Mouse (Mus musculus) spleen, postnatal 10 days (tissue): Measurements from ENCODE around the gene Vamp1.

Experiments used
- DNase-seq, 2 experiments: peaks; one replicate each; pipeline ENCODE4 v3.0.0; 2021 to 2022; ENCODE audit warnings: low spot score in 2 of 2

The Vamp1 gene

GRCm38 (mm10) chr6:125213129-125213528 is 2.2 kb upstream of the Vamp1 start:
- DNase-seq = no peak

DNA sequence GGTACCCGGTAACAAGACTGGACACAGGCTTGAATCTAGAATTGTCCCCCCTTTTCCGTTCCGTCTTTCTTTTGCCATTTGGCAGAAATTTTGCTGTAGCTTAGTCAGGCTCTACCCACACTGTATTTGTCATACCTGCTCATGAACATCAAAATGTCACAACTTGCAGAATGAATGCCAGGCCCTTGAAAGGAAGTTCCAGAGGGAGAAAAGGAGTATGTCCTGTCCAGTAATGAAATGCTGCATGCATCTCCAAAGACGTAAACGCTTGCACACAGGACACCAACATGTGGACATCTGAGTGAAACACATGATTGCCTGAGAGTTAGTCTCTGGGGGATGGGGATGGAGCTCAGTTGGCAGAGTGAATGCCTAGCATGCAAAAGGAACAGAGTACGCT is 1.6 kb upstream of the Vamp1 start:
- no peak for DNase-seq

GRCm38 (mm10) chr6:125216898-125217297 is 1.5 kb downstream of the Vamp1 start:
- no peak for DNase-seq

DNA sequence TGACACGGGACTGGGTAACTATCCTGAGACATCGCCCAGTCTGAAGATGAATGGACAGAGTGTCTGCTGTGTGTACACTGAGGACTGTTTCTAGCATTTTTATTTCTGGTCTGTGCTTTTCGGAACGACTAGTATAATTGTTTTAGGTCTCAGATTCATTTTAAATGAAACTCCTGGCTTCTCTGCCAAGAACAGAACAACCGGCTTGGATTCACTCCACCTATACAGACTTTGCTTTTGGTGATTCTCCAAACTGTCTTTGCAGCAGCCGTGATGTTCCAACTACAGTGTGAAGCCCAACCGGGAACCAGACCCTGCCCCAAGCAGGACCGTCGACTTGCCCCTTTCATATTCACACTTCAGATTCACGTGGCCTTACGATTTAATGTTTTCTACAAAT is 2.5 kb downstream of the Vamp1 start:
- peak in 1 of 2 experiments; percentile 2 for DNase-seq

GRCm38 (mm10) chr6:125218963-125219362 is 3.6 kb downstream of the Vamp1 start:
- DNase-seq = peak; percentile 58 to 78

GRCm38 (mm10) chr6:125221115-125221745 is 5.9 kb downstream of the Vamp1 start:
- DNase-seq = no peak

- DNase-seq = peak in 1 of 2 experiments; percentile 76
Observed at GRCm38 (mm10) chr6:125222146-125222545, 6.8 kb downstream of the Vamp1 start.

- DNase-seq = no peak
Observed at GRCm38 (mm10) chr6:125222577-125222976, 7.2 kb downstream of the Vamp1 start.

- peak in 1 of 2 experiments; percentile 52 for DNase-seq
Observed at GRCm38 (mm10) chr6:125225518-125226115, 10.3 kb downstream of the Vamp1 start.

DNA sequence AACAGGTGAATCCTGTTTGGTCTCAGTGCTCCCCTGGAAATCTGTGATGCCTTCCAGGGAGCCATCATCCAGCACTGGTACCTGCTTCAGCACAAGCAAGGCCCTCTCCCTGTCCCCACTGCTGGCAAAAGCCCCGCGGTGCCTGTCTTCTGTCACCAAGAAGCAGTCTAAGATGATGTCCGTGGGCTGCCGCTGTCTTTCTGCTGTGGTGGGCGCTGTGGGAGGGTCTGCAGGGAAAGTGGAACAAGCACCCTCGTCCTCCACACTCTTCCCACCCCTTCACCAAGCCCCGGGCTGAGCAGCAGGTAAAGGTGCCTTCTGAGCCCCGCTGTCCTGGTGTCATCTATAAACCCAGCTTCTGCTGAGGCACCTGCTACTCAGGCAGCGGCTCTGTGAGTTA is 15.2 kb downstream of the Vamp1 start:
- no peak for DNase-seq

DNA sequence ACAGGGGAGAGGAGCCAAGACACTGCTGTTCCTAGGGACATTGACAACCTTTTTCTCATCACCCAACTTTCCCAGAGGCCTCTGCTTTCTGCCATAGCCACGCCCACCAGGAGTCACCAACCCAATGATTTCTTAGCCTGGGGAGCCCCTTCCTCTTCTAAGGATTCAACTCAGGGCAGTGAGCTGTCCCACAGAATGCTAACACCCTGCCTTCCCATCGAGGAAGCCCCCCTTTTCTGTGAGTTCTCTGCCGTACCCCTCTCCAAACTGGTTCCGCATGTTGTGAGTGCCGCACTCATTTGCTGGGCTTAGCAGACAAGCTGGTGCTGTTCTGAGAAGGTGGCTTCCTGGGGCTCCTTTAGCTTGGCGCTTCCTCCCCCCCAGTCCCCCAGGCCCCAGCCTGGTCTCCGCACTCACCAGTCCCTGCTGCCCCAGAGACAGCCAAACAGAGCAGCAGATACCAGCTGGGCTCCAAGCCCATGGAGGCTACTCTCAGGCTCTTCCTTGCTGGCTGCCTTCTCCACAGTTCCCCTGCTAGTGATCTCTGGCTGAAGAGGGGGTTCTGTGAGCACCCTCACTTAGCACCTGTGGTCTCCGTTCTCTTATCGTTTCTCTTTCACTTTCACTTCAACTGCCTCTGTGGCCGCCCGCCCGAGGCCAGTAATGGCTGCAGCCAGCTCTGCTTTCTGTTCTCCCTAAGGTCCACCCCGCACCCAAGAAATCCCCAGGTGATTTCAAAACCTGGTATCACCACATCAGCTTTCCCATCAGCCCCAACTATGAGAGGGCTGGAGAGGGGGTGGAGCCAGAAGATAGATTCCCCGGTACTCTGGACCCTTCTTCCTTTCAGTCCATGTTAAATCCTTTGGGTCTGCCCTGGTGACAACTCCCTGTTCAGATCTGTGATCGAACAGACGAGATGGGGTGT is 16.0 kb downstream of the Vamp1 start, which contains the start of gene Tapbpl:
Gene Tapbpl (minus strand): TSS at position 744 of the 928 bp plus-strand sequence.
- peak; percentile 65 to 72 for DNase-seq

DNA sequence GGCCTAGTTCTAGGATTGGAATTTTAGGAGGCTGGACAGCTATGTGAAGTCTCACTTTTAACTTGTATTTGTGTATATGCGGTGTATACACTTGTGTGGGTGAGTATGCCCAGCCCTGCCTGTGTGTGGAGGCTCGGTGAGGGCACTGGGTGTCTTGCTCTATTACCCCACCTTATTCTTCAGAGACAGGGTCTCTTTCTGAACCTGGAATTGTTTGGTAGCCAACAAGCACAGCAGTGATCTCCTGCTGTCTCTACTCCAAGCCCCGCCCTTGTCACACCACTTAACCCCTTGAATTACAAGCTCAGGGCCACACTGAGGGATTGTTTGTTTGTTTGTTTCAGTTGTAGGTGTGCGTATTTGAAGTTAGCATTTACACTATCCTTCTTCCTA is 16.7 kb downstream of the Vamp1 start:
- DNase-seq = peak in 1 of 2 experiments; percentile 29

GRCm38 (mm10) chr6:125232516-125232915 is 17.2 kb downstream of the Vamp1 start:
- DNase-seq = no peak

DNA sequence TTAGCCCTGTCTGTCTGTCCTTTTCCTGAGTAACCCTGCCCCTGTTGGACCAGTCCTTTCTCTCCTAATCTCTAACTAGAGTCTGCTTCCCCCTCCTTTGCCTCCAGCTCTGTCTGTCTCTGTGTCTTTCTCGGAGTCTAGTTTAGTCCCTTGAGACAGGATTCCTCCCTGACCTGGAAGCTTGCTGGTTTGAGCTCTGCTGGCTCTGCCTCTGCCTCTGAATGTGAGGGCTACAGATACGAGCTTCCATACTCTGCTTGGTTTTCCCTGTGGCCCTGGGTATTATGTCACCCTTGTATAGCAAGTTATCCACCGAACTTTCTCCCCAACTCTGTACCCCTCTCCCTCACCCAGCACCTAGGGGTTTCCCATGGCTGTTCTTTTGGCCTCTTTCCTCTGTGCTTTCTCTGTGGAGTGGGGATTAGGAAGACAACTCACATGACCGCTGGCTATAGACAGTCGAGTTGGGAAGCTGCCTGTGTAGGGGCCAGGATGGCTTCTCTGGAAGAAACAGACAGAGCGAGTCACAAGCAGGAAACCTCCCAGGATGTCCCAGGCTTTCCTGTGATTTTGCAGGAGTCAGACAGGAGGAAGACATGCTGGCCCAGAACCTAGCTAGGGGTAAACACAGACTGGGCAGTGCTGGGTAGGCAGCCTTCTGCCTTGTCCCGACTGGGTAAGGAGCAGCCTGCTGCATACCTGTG is 18.6 kb downstream of the Vamp1 start:
- no peak for DNase-seq

- DNase-seq = no peak
Observed at GRCm38 (mm10) chr6:125234520-125234828, 19.1 kb downstream of the Vamp1 start.

GRCm38 (mm10) chr6:125236341-125236740 is 21.0 kb downstream of the Vamp1 start:
- DNase-seq = no peak

GRCm38 (mm10) chr6:125236782-125237181 is 21.4 kb downstream of the Vamp1 start, which contains the start of gene Cd27:
Gene Cd27 (minus strand): TSS chr6:125237010.
- DNase-seq = peak in 1 of 2 experiments; percentile 30

DNA sequence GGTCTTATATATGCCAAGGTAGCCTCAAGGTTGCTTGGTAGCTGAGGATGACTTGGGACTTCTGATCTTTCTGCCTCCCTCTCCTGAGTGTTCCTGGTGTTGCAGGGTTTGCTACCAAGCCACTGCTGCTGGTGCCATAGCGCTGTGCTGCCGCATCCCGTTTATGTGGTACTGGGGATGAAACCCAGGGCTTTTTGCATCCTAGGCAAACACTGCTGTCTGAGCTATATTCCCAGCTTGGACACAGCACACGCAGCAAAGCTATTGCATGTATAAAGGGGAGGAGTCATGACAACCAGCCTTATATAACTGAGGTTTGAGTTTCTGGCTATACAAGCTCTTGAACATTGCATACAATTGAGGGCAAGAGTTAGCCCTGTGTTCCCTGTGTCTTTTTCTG is 22.1 kb downstream of the Vamp1 start:
- DNase-seq = no peak

DNA sequence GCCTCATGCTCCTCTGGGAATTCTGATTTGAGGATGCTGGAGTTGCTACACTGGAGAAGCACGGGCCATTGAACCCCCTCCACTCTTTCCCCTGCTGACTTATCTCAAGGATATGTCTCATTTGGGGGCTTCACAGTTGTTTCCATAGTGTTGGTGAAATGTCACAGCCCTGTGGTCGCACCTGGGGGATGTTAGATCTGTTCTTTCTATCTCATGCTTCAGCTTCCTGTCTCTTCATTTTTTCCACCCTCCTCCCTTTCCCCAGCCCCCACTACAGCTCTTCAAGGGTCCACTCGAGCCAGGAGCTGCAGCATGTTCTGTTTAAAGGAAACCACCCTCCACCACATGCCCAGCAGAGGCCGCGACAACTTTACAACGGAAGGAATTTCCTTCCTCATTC is 23.0 kb downstream of the Vamp1 start:
- no peak for DNase-seq

DNA sequence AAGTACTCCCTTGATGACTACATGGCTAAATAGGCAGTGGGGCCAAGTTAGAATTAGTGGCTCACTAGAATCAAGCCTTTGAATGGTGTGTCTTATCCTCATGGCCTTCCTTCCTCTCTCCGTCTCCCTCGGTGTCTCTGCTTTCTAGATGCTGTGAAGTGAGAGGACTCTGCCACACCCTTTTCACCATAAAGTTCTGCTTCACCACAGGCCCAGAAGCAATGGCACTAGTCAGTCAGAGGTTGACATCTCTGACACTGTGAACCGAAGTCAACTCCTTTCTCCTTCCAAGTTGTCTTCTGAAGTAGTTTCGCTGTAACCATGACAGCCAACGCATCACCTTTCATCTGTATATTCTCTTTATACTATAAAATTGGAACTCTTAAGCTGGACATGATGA is 24.2 kb downstream of the Vamp1 start:
- no peak for DNase-seq

GRCm38 (mm10) chr6:125240617-125241016 is 25.3 kb downstream of the Vamp1 start:
- DNase-seq = no peak

GRCm38 (mm10) chr6:125241566-125241965 is 26.2 kb downstream of the Vamp1 start:
- DNase-seq = peak in 1 of 2 experiments; percentile 35
